Mouse (Mus musculus) WW6 (cell line): Measurements from ENCODE around the gene Cd300lg.

Source experiments
- DNase-seq: peaks from one replicate; pipeline ENCODE4 v3.0.0-alpha.2; 2013; ENCODE audit warnings: low read depth, low spot score

The Cd300lg gene

GRCm38 (mm10) chr11:102025991-102026660, 15.2 kb upstream of the Cd300lg start:
- DNase-seq = no peak

- no peak for DNase-seq
Observed at GRCm38 (mm10) chr11:102026694-102027360, 14.5 kb upstream of the Cd300lg start.

- no peak for DNase-seq
Observed at GRCm38 (mm10) chr11:102027361-102028017, 13.8 kb upstream of the Cd300lg start.

- no peak for DNase-seq
Observed at GRCm38 (mm10) chr11:102028087-102028816, 13.1 kb upstream of the Cd300lg start, which contains the start of gene Mpp3. Mpp3 (minus strand) TSS chr11:102028461.

GRCm38 (mm10) chr11:102029304-102029703, 12.0 kb upstream of the Cd300lg start:
- no peak for DNase-seq

GRCm38 (mm10) chr11:102029966-102030365, 11.3 kb upstream of the Cd300lg start:
- no peak for DNase-seq

GRCm38 (mm10) chr11:102031149-102031548, 10.2 kb upstream of the Cd300lg start:
- DNase-seq = no peak

- no peak for DNase-seq
Observed at GRCm38 (mm10) chr11:102033055-102033591, 8.2 kb upstream of the Cd300lg start.

GRCm38 (mm10) chr11:102034887-102035286, 6.4 kb upstream of the Cd300lg start:
- no peak for DNase-seq

- DNase-seq = no peak
Observed at GRCm38 (mm10) chr11:102035456-102035960, 5.8 kb upstream of the Cd300lg start.

GRCm38 (mm10) chr11:102036336-102036735, 5.0 kb upstream of the Cd300lg start:
- no peak for DNase-seq

GRCm38 (mm10) chr11:102037789-102038188, 3.5 kb upstream of the Cd300lg start:
- DNase-seq = no peak

- DNase-seq = no peak
Observed at GRCm38 (mm10) chr11:102039487-102040137, 1.7 kb upstream of the Cd300lg start.

GRCm38 (mm10) chr11:102040138-102040524, 1.2 kb upstream of the Cd300lg start:
- peak; percentile 94 for DNase-seq

GRCm38 (mm10) chr11:102040646-102041045, 663 bp upstream of the Cd300lg start:
- DNase-seq = no peak

- no peak for DNase-seq
Observed at GRCm38 (mm10) chr11:102042971-102043370, 1.7 kb downstream of the Cd300lg start.

GRCm38 (mm10) chr11:102043381-102043780, 2.1 kb downstream of the Cd300lg start:
- DNase-seq = no peak

GRCm38 (mm10) chr11:102044691-102045212, 3.4 kb downstream of the Cd300lg start:
- DNase-seq = no peak

GRCm38 (mm10) chr11:102046607-102047006, 5.3 kb downstream of the Cd300lg start:
- DNase-seq = no peak

GRCm38 (mm10) chr11:102049875-102050482, 8.7 kb downstream of the Cd300lg start:
- no peak for DNase-seq
